Mouse (Mus musculus): Measurements from ENCODE around the gene Fkbp9. TPM values are rescaled to one million over a fixed set of nuclear protein-coding genes. Genes with fewer than 3 reads are reported as not detected.
A peak's percentile ranks its signal among the peaks of the same experiment; 100 is the strongest.

Gene Fkbp9
- polyA plus RNA-seq, 1 experiment from 2014 or later: 89.0 TPM

- under 1% methylated on average over 87 of the region's 98 CpGs for WGBS
- Histone ChIP-seq H3K27me3 (replicated peaks; ENCODE audit: control insufficient read depth, insufficient read depth, low read length) (no peaks in the 10 kb centered on the region), H3K4me3 (ENCODE audit: low read length) (peak within 1 kb of the TSS; percentile 80), H3K9me3 (ENCODE audit: control insufficient read depth, low read length) (no peaks in the 10 kb centered on the region), H3K9ac (ENCODE audit: low read depth, low read length) (peak within 1 kb of the TSS; percentile 97), H3K4me1 (ENCODE audit: control insufficient read depth, insufficient read depth, low read length) (peaks cover 18% of the 10 kb centered on the region), H3K27ac (ENCODE audit: low read length) (peak within 1 kb of the TSS; percentile 100), H3K36me3 (ENCODE audit: control insufficient read depth, insufficient read depth, low read length) (no peaks in the 10 kb centered on the region), H3K4me2 (ENCODE audit: low read depth, low read length) (peak within 1 kb of the TSS; percentile 86)
- ATAC-seq: peak; percentile 95
These were observed 34.3 kb upstream of the Fkbp9 start, which contains the start of gene Kbtbd2 for GRCm38 (mm10) chr6:56797311-56798151. TSS of gene Kbtbd2 (minus strand) at chr6:56797813.

DNA sequence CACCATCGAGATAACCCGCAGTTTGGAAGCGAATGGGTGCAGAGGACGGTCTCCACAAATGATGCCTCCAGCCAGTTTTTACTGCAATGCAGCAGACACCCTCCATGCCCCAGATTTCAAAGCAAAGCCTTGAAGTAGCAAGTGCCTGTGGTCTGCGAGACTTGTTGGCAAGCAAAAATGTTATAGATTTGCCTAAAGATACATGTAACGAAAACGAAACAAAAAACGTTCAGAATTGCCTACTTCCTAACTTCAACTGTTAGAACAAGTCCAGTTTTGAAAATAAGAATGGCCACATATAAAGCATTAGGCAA is 33.8 kb upstream of the Fkbp9 start:
- no peak; the same call in 1 of the 2 replicates for ATAC-seq
- Histone ChIP-seq H3K4me3 (ENCODE audit: low read length) (peak overlapping the region; percentile 80), H3K27me3 (replicated peaks; ENCODE audit: control insufficient read depth, insufficient read depth, low read length) (no peaks in the 10 kb centered on the region), H3K9me3 (ENCODE audit: control insufficient read depth, low read length) (no peaks in the 10 kb centered on the region), H3K9ac (ENCODE audit: low read depth, low read length) (peak overlapping the region; percentile 97), H3K36me3 (ENCODE audit: control insufficient read depth, insufficient read depth, low read length) (no peaks in the 10 kb centered on the region), H3K27ac (ENCODE audit: low read length) (peak overlapping the region; percentile 100), H3K4me1 (ENCODE audit: control insufficient read depth, insufficient read depth, low read length) (peaks cover 18% of the 10 kb centered on the region), H3K4me2 (ENCODE audit: low read depth, low read length) (peak overlapping the region; percentile 86)
- 13% methylated on average over 8 of the region's 8 CpGs for WGBS

DNA sequence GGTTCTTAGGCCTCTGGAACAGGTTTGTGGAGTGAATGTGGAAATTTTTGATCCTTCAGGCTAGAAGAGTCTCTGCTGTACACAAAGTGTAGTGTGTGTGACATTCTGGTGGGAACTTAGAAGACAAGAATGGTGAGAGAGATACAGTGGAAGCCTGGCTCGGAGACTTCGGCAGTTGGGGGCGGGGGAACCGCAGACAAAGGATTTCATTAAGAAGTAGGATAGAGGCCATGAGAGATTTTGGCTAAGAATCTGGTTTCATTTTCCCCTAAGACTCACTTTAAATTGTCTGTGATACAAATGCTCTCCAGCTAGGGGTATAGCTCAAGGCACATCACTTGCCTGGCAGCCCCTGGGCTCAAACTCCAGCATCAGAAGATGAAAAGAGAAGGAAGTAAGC is 26.8 kb upstream of the Fkbp9 start:
- Histone ChIP-seq H3K4me2 (ENCODE audit: low read depth, low read length) (no peak overlapping the region), H3K36me3 (ENCODE audit: control insufficient read depth, insufficient read depth, low read length) (no peaks in the 10 kb centered on the region), H3K27me3 (replicated peaks; ENCODE audit: control insufficient read depth, insufficient read depth, low read length) (no peaks in the 10 kb centered on the region), H3K9ac (ENCODE audit: low read depth, low read length) (no peak overlapping the region), H3K4me3 (ENCODE audit: low read length) (no peak overlapping the region), H3K4me1 (ENCODE audit: control insufficient read depth, insufficient read depth, low read length) (no peaks in the 10 kb centered on the region), H3K9me3 (ENCODE audit: control insufficient read depth, low read length) (no peaks in the 10 kb centered on the region), H3K27ac (ENCODE audit: low read length) (no peak overlapping the region)
- WGBS: 76% methylated on average over 4 of the region's 4 CpGs
- ATAC-seq: no peak

GRCm38 (mm10) chr6:56806195-56806594 is 25.7 kb upstream of the Fkbp9 start:
- Histone ChIP-seq H3K9ac (ENCODE audit: low read depth, low read length) (no peak overlapping the region), H3K27ac (ENCODE audit: low read length) (no peak overlapping the region), H3K27me3 (replicated peaks; ENCODE audit: control insufficient read depth, insufficient read depth, low read length) (no peaks in the 10 kb centered on the region), H3K4me3 (ENCODE audit: low read length) (no peak overlapping the region), H3K36me3 (ENCODE audit: control insufficient read depth, insufficient read depth, low read length) (no peaks in the 10 kb centered on the region), H3K4me1 (ENCODE audit: control insufficient read depth, insufficient read depth, low read length) (no peaks in the 10 kb centered on the region), H3K9me3 (ENCODE audit: control insufficient read depth, low read length) (no peaks in the 10 kb centered on the region), H3K4me2 (ENCODE audit: low read depth, low read length) (no peak overlapping the region)
- WGBS: 70% methylated on average over 2 of the region's 2 CpGs
- no peak for ATAC-seq

- H3K36me3 ChIP-seq (ENCODE audit: control insufficient read depth, insufficient read depth, low read length): no peaks in the 10 kb centered on the region
- H3K9me3 ChIP-seq (ENCODE audit: control insufficient read depth, low read length): no peaks in the 10 kb centered on the region
- no peaks in the 10 kb centered on the region for H3K4me1 ChIP-seq (ENCODE audit: control insufficient read depth, insufficient read depth, low read length)
- peak; percentile 81 for ATAC-seq
- H3K4me3 ChIP-seq (ENCODE audit: low read length): no peak overlapping the region
- WGBS: 14% methylated on average over 3 of the region's 3 CpGs
- H3K27ac ChIP-seq (ENCODE audit: low read length): no peak overlapping the region
- H3K9ac ChIP-seq (ENCODE audit: low read depth, low read length): no peak overlapping the region
- H3K4me2 ChIP-seq (ENCODE audit: low read depth, low read length): no peak overlapping the region
- no peaks in the 10 kb centered on the region for H3K27me3 ChIP-seq (replicated peaks; ENCODE audit: control insufficient read depth, insufficient read depth, low read length)
These were observed 23.2 kb upstream of the Fkbp9 start for GRCm38 (mm10) chr6:56808656-56809055.

GRCm38 (mm10) chr6:56813332-56813731 is 18.5 kb upstream of the Fkbp9 start:
- 65% methylated on average over 2 of the region's 2 CpGs for WGBS
- Histone ChIP-seq H3K36me3 (ENCODE audit: control insufficient read depth, insufficient read depth, low read length) (no peaks in the 10 kb centered on the region), H3K4me3 (ENCODE audit: low read length) (no peak overlapping the region), H3K27ac (ENCODE audit: low read length) (no peak overlapping the region), H3K4me2 (ENCODE audit: low read depth, low read length) (no peak overlapping the region), H3K9ac (ENCODE audit: low read depth, low read length) (no peak overlapping the region), H3K4me1 (ENCODE audit: control insufficient read depth, insufficient read depth, low read length) (no peaks in the 10 kb centered on the region), H3K27me3 (replicated peaks; ENCODE audit: control insufficient read depth, insufficient read depth, low read length) (no peaks in the 10 kb centered on the region), H3K9me3 (ENCODE audit: control insufficient read depth, low read length) (no peaks in the 10 kb centered on the region)
- ATAC-seq: no peak

GRCm38 (mm10) chr6:56818436-56819123 is 13.3 kb upstream of the Fkbp9 start:
- 74% methylated on average over 5 of the region's 5 CpGs for WGBS
- no peaks in the 10 kb centered on the region for H3K27me3 ChIP-seq (replicated peaks; ENCODE audit: control insufficient read depth, insufficient read depth, low read length)

GRCm38 (mm10) chr6:56819124-56819487 is 12.8 kb upstream of the Fkbp9 start:
- H3K36me3 ChIP-seq (ENCODE audit: control insufficient read depth, insufficient read depth, low read length): no peaks in the 10 kb centered on the region
- no peak overlapping the region for H3K9ac ChIP-seq (ENCODE audit: low read depth, low read length)
- no peaks in the 10 kb centered on the region for H3K4me1 ChIP-seq (ENCODE audit: control insufficient read depth, insufficient read depth, low read length)
- 85% methylated on average over 2 of the region's 2 CpGs for WGBS
- no peaks in the 10 kb centered on the region for H3K27me3 ChIP-seq (replicated peaks; ENCODE audit: control insufficient read depth, insufficient read depth, low read length)
- H3K4me3 ChIP-seq (ENCODE audit: low read length): no peak overlapping the region
- H3K27ac ChIP-seq (ENCODE audit: low read length): no peak overlapping the region
- H3K9me3 ChIP-seq (ENCODE audit: control insufficient read depth, low read length): no peaks in the 10 kb centered on the region
- no peak for ATAC-seq
- no peak overlapping the region for H3K4me2 ChIP-seq (ENCODE audit: low read depth, low read length)

More at GRCm38 (mm10) chr6:56818436-56819123, 13.3 kb upstream of the Fkbp9 start:
- Histone ChIP-seq H3K4me3 (ENCODE audit: low read length) (no peak overlapping the region), H3K4me1 (ENCODE audit: control insufficient read depth, insufficient read depth, low read length) (no peaks in the 10 kb centered on the region), H3K9me3 (ENCODE audit: control insufficient read depth, low read length) (no peaks in the 10 kb centered on the region), H3K9ac (ENCODE audit: low read depth, low read length) (no peak overlapping the region), H3K4me2 (ENCODE audit: low read depth, low read length) (no peak overlapping the region), H3K27ac (ENCODE audit: low read length) (no peak overlapping the region), H3K36me3 (ENCODE audit: control insufficient read depth, insufficient read depth, low read length) (no peaks in the 10 kb centered on the region)
- no peak for ATAC-seq

- WGBS: 44% methylated on average over 3 of the region's 3 CpGs
- Histone ChIP-seq H3K4me2 (ENCODE audit: low read depth, low read length) (no peak overlapping the region), H3K9me3 (ENCODE audit: control insufficient read depth, low read length) (no peaks in the 10 kb centered on the region), H3K27me3 (replicated peaks; ENCODE audit: control insufficient read depth, insufficient read depth, low read length) (no peaks in the 10 kb centered on the region), H3K4me1 (ENCODE audit: control insufficient read depth, insufficient read depth, low read length) (no peaks in the 10 kb centered on the region), H3K4me3 (ENCODE audit: low read length) (no peak overlapping the region), H3K36me3 (ENCODE audit: control insufficient read depth, insufficient read depth, low read length) (no peaks in the 10 kb centered on the region), H3K27ac (ENCODE audit: low read length) (no peak overlapping the region), H3K9ac (ENCODE audit: low read depth, low read length) (no peak overlapping the region)
- no peak for ATAC-seq
These were observed 6.2 kb upstream of the Fkbp9 start for GRCm38 (mm10) chr6:56825657-56826056.
